Mouse (Mus musculus): Measurements from ENCODE around the gene Arhgap23. TPM values are rescaled to one million over a fixed set of nuclear protein-coding genes. Genes with fewer than 3 reads are reported as not detected.

Arhgap23 gene
- polyA plus RNA-seq, 1 experiment from 2014 or later, result 6.8 TPM

- DNase-seq (no peak), ATAC-seq (ENCODE audit: low read depth) (no peak)
- Histone ChIP-seq H3K9me3 (replicated peaks) (no peaks in the 10 kb centered on the region), H3K36me3 (peaks cover 69% of the 10 kb centered on the region), H3K27ac (no peak overlapping the region), H3K9ac (no peak overlapping the region), H3K4me1 (replicated peaks) (peaks cover 19% of the 10 kb centered on the region), H3K4me2 (no peak overlapping the region), H3K27me3 (no peaks in the 10 kb centered on the region), H3K4me3 (replicated peaks) (no peak overlapping the region)
- WGBS (ENCODE audit: insufficient replicate concordance), result 58% methylated on average over 11 of the region's 11 CpGs
These were observed 21.7 kb upstream of the Arhgap23 start for GRCm38 (mm10) chr11:97393658-97394057.

GRCm38 (mm10) chr11:97394146-97394545 lies 21.2 kb upstream of the Arhgap23 start:
- no peak for ATAC-seq (ENCODE audit: low read depth)
- peaks cover 65% of the 10 kb centered on the region for H3K36me3 ChIP-seq
- no peak overlapping the region for H3K27ac ChIP-seq
- H3K9me3 ChIP-seq (replicated peaks), result no peaks in the 10 kb centered on the region
- no peak overlapping the region for H3K4me2 ChIP-seq
- H3K4me3 ChIP-seq (replicated peaks), result no peak overlapping the region
- no peak overlapping the region for H3K9ac ChIP-seq
- WGBS (ENCODE audit: insufficient replicate concordance), result 35% methylated on average over 11 of the region's 11 CpGs
- H3K4me1 ChIP-seq (replicated peaks), result peaks cover 19% of the 10 kb centered on the region
- no peak for DNase-seq
- H3K27me3 ChIP-seq, result no peaks in the 10 kb centered on the region

- H3K9me3 ChIP-seq (replicated peaks), result no peaks in the 10 kb centered on the region
- peaks cover 20% of the 10 kb centered on the region for H3K4me1 ChIP-seq (replicated peaks)
- DNase-seq (no peak), ATAC-seq (ENCODE audit: low read depth) (no peak)
- peaks cover 26% of the 10 kb centered on the region for H3K36me3 ChIP-seq
- no peak overlapping the region for H3K4me2 ChIP-seq
- H3K9ac ChIP-seq, result no peak overlapping the region
- 81% methylated on average over 2 of the region's 2 CpGs for WGBS (ENCODE audit: insufficient replicate concordance)
- H3K27ac ChIP-seq, result no peak overlapping the region
- no peak overlapping the region for H3K4me3 ChIP-seq (replicated peaks)
- peaks cover 15% of the 10 kb centered on the region for H3K27me3 ChIP-seq
These were observed 16.8 kb upstream of the Arhgap23 start for GRCm38 (mm10) chr11:97398506-97398905.

GRCm38 (mm10) chr11:97399958-97400710 lies 15.2 kb upstream of the Arhgap23 start:
- ATAC-seq (ENCODE audit: low read depth) (peak; percentile 57), DNase-seq (peak; percentile 69)
- Histone ChIP-seq H3K4me3 (replicated peaks) (peak overlapping the region; percentile 43), H3K9ac (peak overlapping the region; percentile 29; the same call in 1 of the 2 replicates), H3K9me3 (replicated peaks) (no peaks in the 10 kb centered on the region), H3K27ac (no peak overlapping the region), H3K4me2 (peak overlapping the region; percentile 70), H3K27me3 (peaks cover 27% of the 10 kb centered on the region), H3K36me3 (peaks cover 12% of the 10 kb centered on the region; the same call in 1 of the 2 replicates), H3K4me1 (replicated peaks) (peaks cover 28% of the 10 kb centered on the region)
- 5% methylated on average over 23 of the region's 23 CpGs for WGBS (ENCODE audit: insufficient replicate concordance)

GRCm38 (mm10) chr11:97401082-97401481 lies 14.3 kb upstream of the Arhgap23 start:
- H3K36me3 ChIP-seq, result peaks cover 5% of the 10 kb centered on the region; the same call in 1 of the 2 replicates
- ATAC-seq (ENCODE audit: low read depth), result no peak
- WGBS (ENCODE audit: insufficient replicate concordance), result 25% methylated on average over 6 of the region's 6 CpGs
- H3K27me3 ChIP-seq, result peaks cover 36% of the 10 kb centered on the region
- no peak overlapping the region for H3K4me3 ChIP-seq (replicated peaks)
- no peak overlapping the region for H3K27ac ChIP-seq
- no peak overlapping the region for H3K4me2 ChIP-seq
- H3K9me3 ChIP-seq (replicated peaks), result no peaks in the 10 kb centered on the region
- H3K9ac ChIP-seq, result no peak overlapping the region
- H3K4me1 ChIP-seq (replicated peaks), result peaks cover 37% of the 10 kb centered on the region
- DNase-seq, result no peak

GRCm38 (mm10) chr11:97401686-97402435 lies 13.5 kb upstream of the Arhgap23 start:
- Histone ChIP-seq H3K9me3 (replicated peaks) (no peaks in the 10 kb centered on the region), H3K36me3 (no peaks in the 10 kb centered on the region), H3K9ac (no peak overlapping the region), H3K4me3 (replicated peaks) (no peak overlapping the region), H3K4me2 (no peak overlapping the region), H3K4me1 (replicated peaks) (peaks cover 42% of the 10 kb centered on the region), H3K27me3 (peaks cover 44% of the 10 kb centered on the region), H3K27ac (no peak overlapping the region)
- DNase-seq, result no peak
- ATAC-seq (ENCODE audit: low read depth), result no peak
- 55% methylated on average over 3 of the region's 3 CpGs for WGBS (ENCODE audit: insufficient replicate concordance)

GRCm38 (mm10) chr11:97402746-97403145 lies 12.6 kb upstream of the Arhgap23 start:
- Histone ChIP-seq H3K4me2 (no peak overlapping the region), H3K4me3 (replicated peaks) (no peak overlapping the region), H3K9me3 (replicated peaks) (no peaks in the 10 kb centered on the region), H3K4me1 (replicated peaks) (peaks cover 42% of the 10 kb centered on the region), H3K36me3 (no peaks in the 10 kb centered on the region), H3K27ac (no peak overlapping the region), H3K9ac (no peak overlapping the region), H3K27me3 (peaks cover 53% of the 10 kb centered on the region)
- DNase-seq (no peak), ATAC-seq (ENCODE audit: low read depth) (no peak)
- WGBS (ENCODE audit: insufficient replicate concordance), result 33% methylated on average over 2 of the region's 2 CpGs

GRCm38 (mm10) chr11:97403614-97404183 lies 11.6 kb upstream of the Arhgap23 start:
- H3K4me1 ChIP-seq (replicated peaks), result peaks cover 49% of the 10 kb centered on the region
- H3K4me3 ChIP-seq (replicated peaks), result peak overlapping the region; percentile 64
- no peak overlapping the region for H3K27ac ChIP-seq
- H3K9ac ChIP-seq, result no peak overlapping the region
- 41% methylated on average over 8 of the region's 8 CpGs for WGBS (ENCODE audit: insufficient replicate concordance)
- H3K27me3 ChIP-seq, result peaks cover 55% of the 10 kb centered on the region
- H3K36me3 ChIP-seq, result no peaks in the 10 kb centered on the region
- H3K9me3 ChIP-seq (replicated peaks), result no peaks in the 10 kb centered on the region
- DNase-seq (no peak), ATAC-seq (ENCODE audit: low read depth) (no peak)
- H3K4me2 ChIP-seq, result peak overlapping the region; percentile 98

GRCm38 (mm10) chr11:97404184-97404760 lies 11.1 kb upstream of the Arhgap23 start:
- Histone ChIP-seq H3K4me1 (replicated peaks) (peaks cover 50% of the 10 kb centered on the region), H3K9ac (peak overlapping the region; percentile 61), H3K4me3 (replicated peaks) (peak overlapping the region; percentile 64), H3K27ac (no peak overlapping the region), H3K27me3 (peaks cover 55% of the 10 kb centered on the region), H3K36me3 (no peaks in the 10 kb centered on the region), H3K4me2 (peak overlapping the region; percentile 98), H3K9me3 (replicated peaks) (no peaks in the 10 kb centered on the region)
- ATAC-seq (ENCODE audit: low read depth), result peak; percentile 54
- 0% methylated on average over 45 of the region's 61 CpGs for WGBS (ENCODE audit: insufficient replicate concordance)
- DNase-seq, result peak; percentile 40

- no peaks in the 10 kb centered on the region for H3K36me3 ChIP-seq
- peak overlapping the region; percentile 98 for H3K4me2 ChIP-seq
- ATAC-seq (ENCODE audit: low read depth) (no peak; the same call in 1 of the 2 replicates), DNase-seq (no peak)
- peaks cover 50% of the 10 kb centered on the region for H3K4me1 ChIP-seq (replicated peaks)
- H3K4me3 ChIP-seq (replicated peaks), result peak overlapping the region; percentile 64
- peak overlapping the region; percentile 61 for H3K9ac ChIP-seq
- H3K27ac ChIP-seq, result no peak overlapping the region
- H3K27me3 ChIP-seq, result peaks cover 55% of the 10 kb centered on the region
- 6% methylated on average over 11 of the region's 11 CpGs for WGBS (ENCODE audit: insufficient replicate concordance)
- H3K9me3 ChIP-seq (replicated peaks), result no peaks in the 10 kb centered on the region
These were observed 10.6 kb upstream of the Arhgap23 start for GRCm38 (mm10) chr11:97404761-97405190.
